8 mouse cellular contexts compared by ENCODE assay signal in the genomic region with DNA sequence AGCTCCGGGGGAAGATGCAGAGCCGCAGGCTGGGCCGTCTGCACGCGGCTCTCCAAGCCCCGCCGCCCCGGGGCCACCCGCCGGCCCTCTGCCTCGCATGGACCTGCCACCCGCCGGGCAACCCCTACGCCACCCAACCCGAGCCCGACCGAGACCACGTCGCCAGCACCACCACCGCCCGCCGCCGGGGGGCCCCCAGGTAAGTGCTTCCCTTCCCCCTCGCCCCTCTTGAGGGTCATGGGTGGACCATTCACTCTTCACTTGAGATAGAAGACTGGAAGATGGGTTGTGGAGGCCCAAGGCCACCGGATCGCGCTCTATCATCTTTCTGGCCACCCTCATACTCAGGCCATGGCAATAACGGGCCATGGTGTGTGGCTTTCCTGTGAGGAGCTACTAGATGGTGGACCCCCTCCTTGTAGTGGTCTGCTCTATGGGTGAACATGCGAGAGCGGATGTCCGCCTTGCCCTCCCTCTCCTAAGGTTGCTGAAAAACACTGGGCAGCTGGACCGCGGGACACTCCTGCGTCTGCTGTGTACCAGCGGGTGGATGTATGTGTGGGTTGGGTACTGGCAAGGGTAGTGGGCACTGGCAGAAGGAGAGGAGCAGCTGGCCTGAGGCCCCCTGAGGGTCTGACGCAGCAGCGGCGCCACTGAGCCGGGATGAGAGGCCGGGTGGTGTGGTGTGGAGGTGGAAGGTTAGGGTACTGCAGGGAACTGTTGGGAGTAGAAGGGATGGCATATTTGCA. TPM values are rescaled to one million over a fixed set of nuclear protein-coding genes. Genes with fewer than 3 reads are reported as not detected.
DNase-seq lines count a peak whose midpoint lies in the region; ATAC-seq and TF ChIP-seq lines count a peak whose summit lies in the region.

No protein-coding gene starts in this region.

- peaks cover 67% of the 10 kb centered on the region for H3K27me3 ChIP-seq in E14TG2a.4 (ENCODE audit: insufficient read depth, low read length)
- H3K27me3 ChIP-seq in hindbrain, embryonic 16.5 days (replicated peaks; ENCODE audit: control insufficient read depth, insufficient read depth, low read length): no peaks in the 10 kb centered on the region
- H3K27me3 ChIP-seq in midbrain, embryonic 10.5 days (ENCODE audit: low read depth, poor library complexity, severe bottlenecking): peaks cover 18% of the 10 kb centered on the region

- TF ChIP-seq CTCF in gastrocnemius, adult 2 months (IDR thresholded peaks at IDR 0.05): 0 out of 2 replicates have a peak, but pooled peaks have one; percentile 8
- no peak for TF ChIP-seq CTCF in E14TG2a.4 (conservative IDR thresholded peaks at IDR 0.05; ENCODE audit: low read length)

- peak; percentile 53 for ATAC-seq in hindbrain, embryonic 16.5 days
- no peak for ATAC-seq in CD4-positive, CD25-positive, alpha-beta regulatory T cell, adult 4 months

- DNase-seq in gastrocnemius, adult 2 months: no peak
- DNase-seq in gastrocnemius, adult 8-10 months (ENCODE audit: low spot score in 2 of 2): no peak
- DNase-seq in cerebellum, postnatal 36 days: peak; percentile 65 to 71
- DNase-seq in midbrain, embryonic 10.5 days (ENCODE audit: low spot score): peak; percentile 43
- DNase-seq in spleen, postnatal 36 days (ENCODE audit: low spot score in 2 of 2): no peak

- peaks cover 46% of the 10 kb centered on the region for H3K36me3 ChIP-seq in E14TG2a.4 (ENCODE audit: insufficient read depth, low read length)
- peaks cover 23% of the 10 kb centered on the region for H3K36me3 ChIP-seq in hindbrain, embryonic 16.5 days (ENCODE audit: control insufficient read depth, insufficient read depth, low read length)
- H3K36me3 ChIP-seq in midbrain, embryonic 10.5 days: peaks cover 47% of the 10 kb centered on the region

- H3K4me1 ChIP-seq in E14TG2a.4 (replicated peaks; ENCODE audit: low read depth, low read length): peaks cover 48% of the 10 kb centered on the region
- H3K4me1 ChIP-seq in hindbrain, embryonic 16.5 days (ENCODE audit: control insufficient read depth, insufficient read depth, low read depth, low read length): peaks cover 9% of the 10 kb centered on the region
- H3K4me1 ChIP-seq in midbrain, embryonic 10.5 days: peaks cover 18% of the 10 kb centered on the region

- H3K9ac ChIP-seq in hindbrain, embryonic 16.5 days (ENCODE audit: low read depth, low read length): peak overlapping the region; percentile 82

- H3K27ac ChIP-seq in gastrocnemius, adult 2 months: no peak overlapping the region
- peak overlapping the region; percentile 85 for H3K27ac ChIP-seq in hindbrain, embryonic 16.5 days (ENCODE audit: low read depth, low read length)
- H3K27ac ChIP-seq in midbrain, embryonic 10.5 days (replicated peaks): peak overlapping the region; percentile 71

- peak overlapping the region; percentile 72 for H3K4me2 ChIP-seq in hindbrain, embryonic 16.5 days (ENCODE audit: low read length)

- peak overlapping the region; percentile 71 for H3K4me3 ChIP-seq in gastrocnemius, adult 2 months
- peak overlapping the region; percentile 80 for H3K4me3 ChIP-seq in E14TG2a.4 (replicated peaks; ENCODE audit: low read length)
- peak overlapping the region; percentile 60 for H3K4me3 ChIP-seq in hindbrain, embryonic 16.5 days (ENCODE audit: low read length)
- peak overlapping the region; percentile 64 for H3K4me3 ChIP-seq in midbrain, embryonic 10.5 days

- peaks cover 7% of the 10 kb centered on the region; the same call in 1 of the 2 replicates for H3K9me3 ChIP-seq in E14TG2a.4 (ENCODE audit: low read length)
- no peaks in the 10 kb centered on the region for H3K9me3 ChIP-seq in hindbrain, embryonic 16.5 days (ENCODE audit: control insufficient read depth, low read length)
- peaks cover 10% of the 10 kb centered on the region for H3K9me3 ChIP-seq in midbrain, embryonic 10.5 days (replicated peaks)

- intact Hi-C loops in gastrocnemius, adult 2 months (cut with DNase I): no loop called here

- WGBS in hindbrain, embryonic 16.5 days: 6% methylated on average over 27 of the region's 40 CpGs
- 9% methylated on average over 40 of the region's 40 CpGs for WGBS in midbrain, embryonic 10.5 days

RNA-seq across cellular contexts. Expression of a gene that starts 6.7 kb away (rescaled TPM):
- 1 to 10 TPM; 4.2 to 5.3 TPM for total RNA-seq in gastrocnemius, adult 2 months (2021)
- 1 to 10 TPM; 3.4 to 5.8 (median 4.4) TPM for total RNA-seq in gastrocnemius, adult 8-10 months (2022)
- polyA plus RNA-seq in hindbrain, embryonic 16.5 days (2015; fragmentation: Nextera tagmentation; extraction: Ambion mirVana): 91.7 and 96.4 TPM in 2 replicates
- 76.5 and 89.9 TPM in 2 replicates for polyA plus RNA-seq in midbrain, embryonic 10.5 days (2016; fragmentation: Nextera tagmentation; extraction: Ambion mirVana)
- 100 to 1,000 TPM in 1 of 2 experiments, 10 to 100 TPM in 1; 70.0 to 102 TPM for polyA plus RNA-seq in CD4-positive, CD25-positive, alpha-beta regulatory T cell, adult 4 months (2017; shearing (Covaris generic))

RNA-seq across cellular contexts. Expression of a gene that starts 6.7 kb away (rescaled TPM):
- total RNA-seq in gastrocnemius, adult 2 months (2021): 1 to 10 TPM; 5.0 to 6.0 TPM
- total RNA-seq in gastrocnemius, adult 8-10 months (2022): 1 to 10 TPM; 5.5 to 8.1 (median 6.7) TPM
- polyA plus RNA-seq in hindbrain, embryonic 16.5 days (2015; fragmentation: Nextera tagmentation; extraction: Ambion mirVana): 62.5 and 63.8 TPM in 2 replicates
- polyA plus RNA-seq in midbrain, embryonic 10.5 days (2016; fragmentation: Nextera tagmentation; extraction: Ambion mirVana): 25.9 and 28.2 TPM in 2 replicates
- polyA plus RNA-seq in CD4-positive, CD25-positive, alpha-beta regulatory T cell, adult 4 months (2017; shearing (Covaris generic)): 10 to 100 TPM; 10.1 to 13.9 TPM

RNA-seq across cellular contexts. Expression of a gene that starts 8.2 kb away (rescaled TPM):
- total RNA-seq in gastrocnemius, adult 2 months (2021): under 1 TPM in 1 of 2 experiments, not detected in 1; 0.17 TPM
- total RNA-seq in gastrocnemius, adult 8-10 months (2022): not detected
- polyA plus RNA-seq in hindbrain, embryonic 16.5 days (2015; fragmentation: Nextera tagmentation; extraction: Ambion mirVana): 22.0 and 22.1 TPM in 2 replicates
- 2.0 and 3.5 TPM in 2 replicates for polyA plus RNA-seq in midbrain, embryonic 10.5 days (2016; fragmentation: Nextera tagmentation; extraction: Ambion mirVana)
- 1 to 10 TPM; 5.0 to 8.1 TPM for polyA plus RNA-seq in CD4-positive, CD25-positive, alpha-beta regulatory T cell, adult 4 months (2017; shearing (Covaris generic))

RNA-seq across cellular contexts. Expression of a gene that starts 13.2 kb away (rescaled TPM):
- total RNA-seq in gastrocnemius, adult 2 months (2021): not detected
- total RNA-seq in gastrocnemius, adult 8-10 months (2022): not detected
- polyA plus RNA-seq in hindbrain, embryonic 16.5 days (2015; fragmentation: Nextera tagmentation; extraction: Ambion mirVana): 0.15 and 0.24 TPM in 2 replicates
- not detected in 2 replicates for polyA plus RNA-seq in midbrain, embryonic 10.5 days (2016; fragmentation: Nextera tagmentation; extraction: Ambion mirVana)
- polyA plus RNA-seq in CD4-positive, CD25-positive, alpha-beta regulatory T cell, adult 4 months (2017; shearing (Covaris generic)): not detected

RNA-seq across cellular contexts. Expression of a gene that starts 13.8 kb away (rescaled TPM):
- total RNA-seq in gastrocnemius, adult 2 months (2021): under 1 TPM; 0.47 to 0.69 TPM
- under 1 TPM; 0.48 to 0.54 (median 0.52) TPM for total RNA-seq in gastrocnemius, adult 8-10 months (2022)
- polyA plus RNA-seq in hindbrain, embryonic 16.5 days (2015; fragmentation: Nextera tagmentation; extraction: Ambion mirVana): 17.7 and 17.9 TPM in 2 replicates
- 45.1 and 52.7 TPM in 2 replicates for polyA plus RNA-seq in midbrain, embryonic 10.5 days (2016; fragmentation: Nextera tagmentation; extraction: Ambion mirVana)
- polyA plus RNA-seq in CD4-positive, CD25-positive, alpha-beta regulatory T cell, adult 4 months (2017; shearing (Covaris generic)): 1 to 10 TPM; 2.7 to 2.8 TPM

Comparison
In these comparisons a context has a peak if more than half of its experiments do, and no peak if none do; other contexts are left out.
1. DNase-seq: peak in cerebellum, postnatal 36 days (2 of 2) and midbrain, embryonic 10.5 days (single experiment); none in gastrocnemius, adult 2 months (single experiment), gastrocnemius, adult 8-10 months (0 of 2) and spleen, postnatal 36 days (0 of 2).
2. Peak in every context shown above with its lines, with median percentiles within 50 percentile points of each other: H3K4me3 ChIP-seq.